Mouse (Mus musculus): ENCODE measurements at regions not wholly inside any gene's neighbourhood (a gene's known extent, or its start where the extent isn't known, plus 50 kb on each side); places are given as distances from the start of the nearest gene placed in this dataset.

DNA sequence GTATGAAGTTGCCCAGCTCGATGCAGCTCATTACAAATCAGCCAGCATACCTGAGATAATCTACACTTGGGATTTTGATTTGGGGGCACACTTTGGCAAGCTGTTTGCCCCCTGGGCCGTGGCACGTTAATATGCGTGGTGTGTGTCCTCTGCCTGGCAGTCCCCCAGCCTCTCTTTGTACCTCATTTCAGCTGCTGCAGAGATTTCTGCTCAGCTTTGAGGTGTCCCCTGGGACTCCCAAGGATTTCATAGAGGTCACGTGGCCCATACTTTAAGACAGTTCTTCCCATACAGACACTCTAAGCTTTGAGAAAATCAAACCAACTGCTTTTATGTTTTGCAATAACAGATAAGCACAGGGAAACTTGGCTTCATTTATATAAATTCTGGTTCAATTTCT lies 113.2 kb upstream of the Nmnat3 start:
- H3K36me3 ChIP-seq (ENCODE audit: control insufficient read depth, insufficient read depth), result no peaks in the 10 kb centered on the region
- TF ChIP-seq TCF12 (IDR thresholded peaks at IDR 0.05; ENCODE audit: insufficient read depth, poor library complexity, severe bottlenecking), result no peak
- no peak for TF ChIP-seq POLR2A (IDR thresholded peaks at IDR 0.05; ENCODE audit: insufficient read length, low read depth)
- TF ChIP-seq E2F4 (IDR thresholded peaks at IDR 0.05; ENCODE audit: insufficient read depth), result no peak
- TF ChIP-seq USF1 (IDR thresholded peaks at IDR 0.05; ENCODE audit: low read depth), result no peak
- TF ChIP-seq SRF (IDR thresholded peaks at IDR 0.05; ENCODE audit: control insufficient read depth, insufficient read length, low read depth), result no peak
- H3K79me2 ChIP-seq (ENCODE audit: control insufficient read depth, insufficient read depth), result no peaks in the 10 kb centered on the region
- no peak overlapping the region for H3K4me2 ChIP-seq (ENCODE audit: low read depth)
- H3ac ChIP-seq (ENCODE audit: control insufficient read depth, insufficient read length), result no peak overlapping the region
- H3K27me3 ChIP-seq (ENCODE audit: control insufficient read depth, insufficient read depth, insufficient read length), result no peaks in the 10 kb centered on the region
- H3K4me3 ChIP-seq, result no peak overlapping the region

- Histone ChIP-seq H3K4me3 (no peak overlapping the region), H3K4me2 (ENCODE audit: low read depth) (no peak overlapping the region), H3ac (ENCODE audit: control insufficient read depth, insufficient read length) (no peak overlapping the region), H3K27me3 (ENCODE audit: control insufficient read depth, insufficient read depth, insufficient read length) (no peaks in the 10 kb centered on the region), H3K36me3 (ENCODE audit: control insufficient read depth, insufficient read depth) (no peaks in the 10 kb centered on the region), H3K79me2 (ENCODE audit: control insufficient read depth, insufficient read depth) (no peaks in the 10 kb centered on the region)
- TF ChIP-seq TCF12 (IDR thresholded peaks at IDR 0.05; ENCODE audit: insufficient read depth, poor library complexity, severe bottlenecking), result no peak
- TF ChIP-seq USF1 (IDR thresholded peaks at IDR 0.05; ENCODE audit: low read depth), result no peak
- no peak for TF ChIP-seq SRF (IDR thresholded peaks at IDR 0.05; ENCODE audit: control insufficient read depth, insufficient read length, low read depth)
- no peak for TF ChIP-seq E2F4 (IDR thresholded peaks at IDR 0.05; ENCODE audit: insufficient read depth)
- TF ChIP-seq POLR2AphosphoS2 (IDR thresholded peaks at IDR 0.05; ENCODE audit: insufficient read length, low read depth), result no peak
- TF ChIP-seq CEBPB (IDR thresholded peaks at IDR 0.05; ENCODE audit: insufficient read depth, poor library complexity, severe bottlenecking), result no peak
- TF ChIP-seq MAX (IDR thresholded peaks at IDR 0.05; ENCODE audit: low read depth), result no peak
- TF ChIP-seq MYOG (IDR thresholded peaks at IDR 0.05; ENCODE audit: control insufficient read depth in 1 of 3, insufficient read depth in 1 of 3, insufficient read length in 2 of 3, low read depth in 2 of 3), result no peak
- no peak for TF ChIP-seq TCF3 (IDR thresholded peaks at IDR 0.05; ENCODE audit: insufficient read length, low read depth)
- TF ChIP-seq POLR2A (IDR thresholded peaks at IDR 0.05; ENCODE audit: insufficient read length, low read depth), result no peak
- TF ChIP-seq MYOD1 (IDR thresholded peaks at IDR 0.05; ENCODE audit: control insufficient read depth in 1 of 3, insufficient read length in 2 of 3, low read depth in 2 of 3), result no peak
- TF ChIP-seq REST (IDR thresholded peaks at IDR 0.05; ENCODE audit: insufficient read depth, insufficient read length), result no peak
These were observed 110.4 kb upstream of the Nmnat3 start for GRCm38 (mm10) chr9:98176701-98177380.

GRCm38 (mm10) chr9:98180766-98181165 lies 106.5 kb upstream of the Nmnat3 start:
- no peak overlapping the region for H3K4me2 ChIP-seq (ENCODE audit: low read depth)
- TF ChIP-seq CEBPB (IDR thresholded peaks at IDR 0.05; ENCODE audit: insufficient read depth, poor library complexity, severe bottlenecking) (no peak), SRF (IDR thresholded peaks at IDR 0.05; ENCODE audit: control insufficient read depth, insufficient read length, low read depth) (no peak), E2F4 (IDR thresholded peaks at IDR 0.05; ENCODE audit: insufficient read depth) (no peak), USF1 (IDR thresholded peaks at IDR 0.05; ENCODE audit: low read depth) (no peak), POLR2AphosphoS2 (IDR thresholded peaks at IDR 0.05; ENCODE audit: insufficient read length, low read depth) (no peak), POLR2A (IDR thresholded peaks at IDR 0.05; ENCODE audit: insufficient read length, low read depth) (no peak), MYOD1 (IDR thresholded peaks at IDR 0.05; ENCODE audit: control insufficient read depth in 1 of 3, insufficient read length in 2 of 3, low read depth in 2 of 3) (no peak), MYOG (IDR thresholded peaks at IDR 0.05; ENCODE audit: control insufficient read depth in 1 of 3, insufficient read depth in 1 of 3, insufficient read length in 2 of 3, low read depth in 2 of 3) (no peak)

DNA sequence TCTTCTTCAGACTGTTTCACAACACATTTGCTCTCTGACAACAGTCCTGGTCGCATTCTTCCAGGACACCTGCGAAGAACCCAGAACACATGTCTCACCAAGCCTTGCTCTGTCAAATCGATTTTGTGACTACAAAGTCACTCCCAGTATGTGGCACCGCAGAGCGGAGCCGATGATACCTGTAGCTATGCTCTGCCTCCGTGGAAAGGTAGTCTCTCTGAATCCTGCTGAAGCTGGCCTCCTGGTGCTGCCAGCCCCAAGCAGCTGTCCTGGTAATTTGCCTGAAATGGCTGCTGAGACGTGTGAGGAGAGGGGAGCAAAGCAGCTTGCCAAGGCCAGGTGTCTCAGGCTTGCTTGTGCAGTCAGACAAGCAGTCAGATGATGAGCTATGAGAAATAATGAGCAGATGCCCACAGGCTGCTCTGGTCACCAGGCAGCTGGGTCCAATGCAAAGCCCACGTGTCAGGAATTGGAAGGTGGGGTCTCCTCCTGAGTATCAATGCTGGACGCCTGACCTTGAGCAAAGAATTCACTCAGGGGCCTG lies 100.4 kb upstream of the Nmnat3 start:
- Histone ChIP-seq H3K36me3 (ENCODE audit: control insufficient read depth, insufficient read depth) (no peaks in the 10 kb centered on the region), H3K27me3 (ENCODE audit: control insufficient read depth, insufficient read depth, insufficient read length) (no peaks in the 10 kb centered on the region), H3K4me2 (ENCODE audit: low read depth) (no peak overlapping the region), H3K79me2 (ENCODE audit: control insufficient read depth, insufficient read depth) (no peaks in the 10 kb centered on the region), H3ac (ENCODE audit: control insufficient read depth, insufficient read length) (no peak overlapping the region), H3K4me3 (no peak overlapping the region)
- no peak for TF ChIP-seq POLR2A (IDR thresholded peaks at IDR 0.05; ENCODE audit: insufficient read length, low read depth)
- no peak for TF ChIP-seq MYOD1 (IDR thresholded peaks at IDR 0.05; ENCODE audit: control insufficient read depth in 1 of 3, insufficient read length in 2 of 3, low read depth in 2 of 3)
- TF ChIP-seq CEBPB (IDR thresholded peaks at IDR 0.05; ENCODE audit: insufficient read depth, poor library complexity, severe bottlenecking), result no peak
- no peak for TF ChIP-seq MYOG (IDR thresholded peaks at IDR 0.05; ENCODE audit: control insufficient read depth in 1 of 3, insufficient read depth in 1 of 3, insufficient read length in 2 of 3, low read depth in 2 of 3)
- TF ChIP-seq SRF (IDR thresholded peaks at IDR 0.05; ENCODE audit: control insufficient read depth, insufficient read length, low read depth), result no peak
- no peak for TF ChIP-seq USF1 (IDR thresholded peaks at IDR 0.05; ENCODE audit: low read depth)
- no peak for TF ChIP-seq POLR2AphosphoS2 (IDR thresholded peaks at IDR 0.05; ENCODE audit: insufficient read length, low read depth)
- no peak for TF ChIP-seq TCF3 (IDR thresholded peaks at IDR 0.05; ENCODE audit: insufficient read length, low read depth)
- no peak for TF ChIP-seq MAX (IDR thresholded peaks at IDR 0.05; ENCODE audit: low read depth)
- no peak for TF ChIP-seq E2F4 (IDR thresholded peaks at IDR 0.05; ENCODE audit: insufficient read depth)
- TF ChIP-seq TCF12 (IDR thresholded peaks at IDR 0.05; ENCODE audit: insufficient read depth, poor library complexity, severe bottlenecking), result no peak
- no peak for TF ChIP-seq REST (IDR thresholded peaks at IDR 0.05; ENCODE audit: insufficient read depth, insufficient read length)

More at GRCm38 (mm10) chr9:98180766-98181165, 106.5 kb upstream of the Nmnat3 start:
- H3K4me3 ChIP-seq, result no peak overlapping the region
- no peak overlapping the region for H3ac ChIP-seq (ENCODE audit: control insufficient read depth, insufficient read length)
- H3K27me3 ChIP-seq (ENCODE audit: control insufficient read depth, insufficient read depth, insufficient read length), result no peaks in the 10 kb centered on the region
- H3K36me3 ChIP-seq (ENCODE audit: control insufficient read depth, insufficient read depth), result no peaks in the 10 kb centered on the region
- no peaks in the 10 kb centered on the region for H3K79me2 ChIP-seq (ENCODE audit: control insufficient read depth, insufficient read depth)

All from myocyte (in vitro differentiated cells).